Mouse (Mus musculus): ENCODE results near the gene Plekhg5. TPM values are rescaled to one million over a fixed set of nuclear protein-coding genes. Genes with fewer than 3 reads are reported as not detected.
A peak's percentile ranks its signal among the peaks of the same experiment; 100 is the strongest.
"Not testable (repeated sequence)": the region's sequence is repeated elsewhere in the genome, so short reads cannot be mapped to it uniquely, and the experiment has no call there.

Plekhg5 gene
- total RNA-seq (2018; cell fraction: chromatin; rRNA removed): 10 to 100 TPM in 3 of 26 experiments, 1 to 10 TPM in 20, under 1 TPM in 3; 0.31 to 19.9 (median 3.1) TPM
- total RNA-seq (2018; cell fraction: cytosol; rRNA removed): 1 to 10 TPM in 10 of 26 experiments, under 1 TPM in 16; 0.11 to 2.1 (median 0.62) TPM
- 1 to 10 TPM in 16 of 26 experiments, under 1 TPM in 8, not detected in 2; 0.23 to 10.0 (median 2.5) TPM for total RNA-seq (2018; cell fraction: nucleus; rRNA removed)
- polyA plus RNA-seq (2018): 1.00 to 1.5 TPM (median 1.1 TPM) in 3 replicates

- Histone ChIP-seq H3K4me3 (ENCODE audit: inconsistent target) (no peak within 1 kb of the TSS), H3K36me3 (ENCODE audit: inconsistent target) (no peaks in the 10 kb centered on the region), H3K79me2 (ENCODE audit: inconsistent target) (no peaks in the 10 kb centered on the region), H3K27ac (no peak within 1 kb of the TSS)
- 15% methylated on average over 10 of the region's 10 CpGs for WGBS (ENCODE audit: missing documents)
These were observed at the start of gene Plekhg5 for GRCm38 (mm10) chr4:152072121-152072601. Plekhg5 (plus strand) TSS chr4:152072498.

GRCm38 (mm10) chr4:152022506-152022905, 49.8 kb upstream of the Plekhg5 start:
- WGBS (ENCODE audit: missing documents): 89% methylated on average over 8 of the region's 8 CpGs
- Histone ChIP-seq H3K79me2 (ENCODE audit: inconsistent target) (peaks cover 32% of the 10 kb centered on the region; the same call in 1 of the 2 replicates), H3K27ac (no peak overlapping the region), H3K36me3 (ENCODE audit: inconsistent target) (peaks cover 33% of the 10 kb centered on the region), H3K4me3 (ENCODE audit: inconsistent target) (no peak overlapping the region)

GRCm38 (mm10) chr4:152024525-152024924, 47.8 kb upstream of the Plekhg5 start:
- H3K79me2 ChIP-seq (ENCODE audit: inconsistent target): peaks cover 32% of the 10 kb centered on the region; the same call in 1 of the 2 replicates
- no peak overlapping the region for H3K27ac ChIP-seq
- no peak overlapping the region for H3K4me3 ChIP-seq (ENCODE audit: inconsistent target)
- 94% methylated on average over 11 of the region's 11 CpGs for WGBS (ENCODE audit: missing documents)
- peaks cover 25% of the 10 kb centered on the region for H3K36me3 ChIP-seq (ENCODE audit: inconsistent target)

- H3K79me2 ChIP-seq (ENCODE audit: inconsistent target): peaks cover 32% of the 10 kb centered on the region; the same call in 1 of the 2 replicates
- peaks cover under 1% of the 10 kb centered on the region; the same call in 1 of the 2 replicates for H3K36me3 ChIP-seq (ENCODE audit: inconsistent target)
- H3K4me3 ChIP-seq (ENCODE audit: inconsistent target): peak overlapping the region; percentile 71
- peak overlapping the region; percentile 10; the same call in 1 of the 2 replicates for H3K27ac ChIP-seq
- WGBS (ENCODE audit: missing documents): 3% methylated on average over 41 of the region's 41 CpGs
These were observed 45.4 kb upstream of the Plekhg5 start for GRCm38 (mm10) chr4:152026751-152027508.

- Histone ChIP-seq H3K27ac (peak within 1 kb of the TSS; percentile 10; the same call in 1 of the 2 replicates), H3K79me2 (ENCODE audit: inconsistent target) (peaks cover 32% of the 10 kb centered on the region; the same call in 1 of the 2 replicates), H3K4me3 (ENCODE audit: inconsistent target) (peak within 1 kb of the TSS; percentile 71), H3K36me3 (ENCODE audit: inconsistent target) (no peaks in the 10 kb centered on the region; the same call in 1 of the 2 replicates)
- under 1% methylated on average over 33 of the region's 35 CpGs for WGBS (ENCODE audit: missing documents)
These were observed 44.8 kb upstream of the Plekhg5 start, which contains the start of gene Zbtb48 for GRCm38 (mm10) chr4:152027524-152027923. Zbtb48 (minus strand) TSS chr4:152027671.

GRCm38 (mm10) chr4:152028456-152028855, 43.8 kb upstream of the Plekhg5 start:
- Histone ChIP-seq H3K79me2 (ENCODE audit: inconsistent target) (peaks cover 30% of the 10 kb centered on the region; the same call in 1 of the 2 replicates), H3K36me3 (ENCODE audit: inconsistent target) (no peaks in the 10 kb centered on the region), H3K27ac (no peak overlapping the region), H3K4me3 (ENCODE audit: inconsistent target) (no peak overlapping the region)
- 84% methylated on average over 11 of the region's 15 CpGs for WGBS (ENCODE audit: missing documents)

GRCm38 (mm10) chr4:152029087-152029486, 43.2 kb upstream of the Plekhg5 start:
- Histone ChIP-seq H3K36me3 (ENCODE audit: inconsistent target) (no peaks in the 10 kb centered on the region), H3K79me2 (ENCODE audit: inconsistent target) (peaks cover 28% of the 10 kb centered on the region; the same call in 1 of the 2 replicates), H3K4me3 (ENCODE audit: inconsistent target) (no peak overlapping the region), H3K27ac (no peak overlapping the region)
- 70% methylated on average over 5 of the region's 5 CpGs for WGBS (ENCODE audit: missing documents)

- Histone ChIP-seq H3K36me3 (ENCODE audit: inconsistent target) (no peaks in the 10 kb centered on the region), H3K4me3 (ENCODE audit: inconsistent target) (no peak overlapping the region), H3K27ac (no peak overlapping the region), H3K79me2 (ENCODE audit: inconsistent target) (peaks cover 21% of the 10 kb centered on the region; the same call in 1 of the 2 replicates)
- WGBS (ENCODE audit: missing documents): 69% methylated on average over 4 of the region's 4 CpGs
These were observed 42.3 kb upstream of the Plekhg5 start for GRCm38 (mm10) chr4:152029997-152030396.

GRCm38 (mm10) chr4:152032922-152033321, 39.4 kb upstream of the Plekhg5 start:
- Histone ChIP-seq H3K36me3 (ENCODE audit: inconsistent target) (no peaks in the 10 kb centered on the region), H3K4me3 (ENCODE audit: inconsistent target) (no peak overlapping the region), H3K27ac (no peak overlapping the region), H3K79me2 (ENCODE audit: inconsistent target) (no peaks in the 10 kb centered on the region)
- WGBS (ENCODE audit: missing documents): 98% methylated on average over 9 of the region's 13 CpGs

GRCm38 (mm10) chr4:152036464-152036863, 35.8 kb upstream of the Plekhg5 start:
- not testable (repeated sequence) for H3K27ac ChIP-seq; H3K4me3 ChIP-seq (ENCODE audit: inconsistent target); H3K36me3 ChIP-seq (ENCODE audit: inconsistent target)
- H3K79me2 ChIP-seq (ENCODE audit: inconsistent target): peaks cover 19% of the 10 kb centered on the region
- WGBS (ENCODE audit: missing documents): 95% methylated on average over 4 of the region's 6 CpGs

- peaks cover 15% of the 10 kb centered on the region; the same call in 1 of the 2 replicates for H3K36me3 ChIP-seq (ENCODE audit: inconsistent target)
- no peak within 1 kb of the TSS for H3K27ac ChIP-seq
- H3K4me3 ChIP-seq (ENCODE audit: inconsistent target): no peak within 1 kb of the TSS
- 29% methylated on average over 10 of the region's 10 CpGs for WGBS (ENCODE audit: missing documents)
- H3K79me2 ChIP-seq (ENCODE audit: inconsistent target): peaks cover 39% of the 10 kb centered on the region
These were observed 33.9 kb upstream of the Plekhg5 start, which contains the start of gene Tas1r1 for GRCm38 (mm10) chr4:152038225-152038984. Tas1r1 (minus strand) TSS chr4:152038568.

GRCm38 (mm10) chr4:152038985-152039830, 33.1 kb upstream of the Plekhg5 start, which contains the start of gene Nol9:
Nol9 (plus strand) TSS chr4:152039321.
- Histone ChIP-seq H3K79me2 (ENCODE audit: inconsistent target) (peaks cover 42% of the 10 kb centered on the region), H3K27ac (no peak within 1 kb of the TSS), H3K4me3 (ENCODE audit: inconsistent target) (peak within 1 kb of the TSS; percentile 72), H3K36me3 (ENCODE audit: inconsistent target) (peaks cover 20% of the 10 kb centered on the region; the same call in 1 of the 2 replicates)
- under 1% methylated on average over 85 of the region's 86 CpGs for WGBS (ENCODE audit: missing documents)

GRCm38 (mm10) chr4:152039831-152040310, 32.4 kb upstream of the Plekhg5 start:
- peaks cover 27% of the 10 kb centered on the region; the same call in 1 of the 2 replicates for H3K36me3 ChIP-seq (ENCODE audit: inconsistent target)
- 3% methylated on average over 25 of the region's 25 CpGs for WGBS (ENCODE audit: missing documents)
- H3K79me2 ChIP-seq (ENCODE audit: inconsistent target): peaks cover 42% of the 10 kb centered on the region
- no peak overlapping the region for H3K27ac ChIP-seq
- peak overlapping the region; percentile 72 for H3K4me3 ChIP-seq (ENCODE audit: inconsistent target)
